Mouse (Mus musculus): Measurements from ENCODE around the gene Cd274.
"Not testable (repeated sequence)": the region's sequence is repeated elsewhere in the genome, so short reads cannot be mapped to it uniquely, and the experiment has no call there.

The Cd274 gene

DNA sequence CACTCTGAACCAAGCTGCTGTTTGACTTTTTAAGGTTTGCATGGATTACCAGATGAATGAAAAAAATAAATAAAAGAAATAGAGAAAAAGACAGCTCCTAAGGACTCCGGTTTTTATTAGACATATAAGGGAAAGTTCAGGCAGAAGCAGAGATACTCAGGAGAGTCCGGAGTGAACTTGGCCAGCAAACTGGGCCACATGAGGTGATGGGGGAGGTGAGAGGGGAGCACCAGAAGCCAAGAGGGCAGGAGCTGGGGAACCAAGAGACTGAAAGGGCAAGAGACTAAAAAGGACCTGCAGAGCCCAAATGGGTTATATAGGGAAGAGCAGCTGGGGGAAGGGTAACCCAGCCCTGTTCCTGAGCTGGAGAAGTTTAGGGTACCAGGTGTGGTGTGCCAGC is 27.5 kb downstream of the Cd274 start:
- no peak for DNase-seq (ENCODE audit: low spot score)

DNA sequence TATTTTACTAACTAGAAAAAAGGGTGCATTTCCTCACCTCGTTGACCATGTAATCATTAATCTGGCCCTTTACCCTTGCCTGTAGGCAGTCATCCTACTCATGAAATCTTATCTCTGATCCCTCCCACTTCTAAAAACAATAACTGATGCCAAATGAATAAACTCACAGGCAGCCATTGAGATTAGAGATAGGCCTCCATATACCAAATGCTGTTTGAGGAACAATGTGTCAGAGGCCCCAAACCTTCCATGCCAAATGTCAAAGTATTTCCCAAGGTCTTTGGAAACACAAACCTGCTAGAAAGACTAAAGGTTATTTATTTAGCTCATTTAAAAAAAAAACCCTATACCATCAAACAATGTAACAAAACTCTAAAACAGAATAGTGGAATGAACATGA is 29.1 kb downstream of the Cd274 start:
- no peak for DNase-seq (ENCODE audit: low spot score)

GRCm38 (mm10) chr19:29399786-29400185 is 32.5 kb downstream of the Cd274 start:
- no peak for DNase-seq (ENCODE audit: low spot score)

GRCm38 (mm10) chr19:29400466-29400865 is 33.2 kb downstream of the Cd274 start:
- DNase-seq (ENCODE audit: low spot score), result no peak

GRCm38 (mm10) chr19:29402621-29403020 is 35.4 kb downstream of the Cd274 start:
- no peak for DNase-seq (ENCODE audit: low spot score)

- DNase-seq (ENCODE audit: low spot score), result no peak
These were observed 36.0 kb downstream of the Cd274 start for GRCm38 (mm10) chr19:29403251-29403650.

DNA sequence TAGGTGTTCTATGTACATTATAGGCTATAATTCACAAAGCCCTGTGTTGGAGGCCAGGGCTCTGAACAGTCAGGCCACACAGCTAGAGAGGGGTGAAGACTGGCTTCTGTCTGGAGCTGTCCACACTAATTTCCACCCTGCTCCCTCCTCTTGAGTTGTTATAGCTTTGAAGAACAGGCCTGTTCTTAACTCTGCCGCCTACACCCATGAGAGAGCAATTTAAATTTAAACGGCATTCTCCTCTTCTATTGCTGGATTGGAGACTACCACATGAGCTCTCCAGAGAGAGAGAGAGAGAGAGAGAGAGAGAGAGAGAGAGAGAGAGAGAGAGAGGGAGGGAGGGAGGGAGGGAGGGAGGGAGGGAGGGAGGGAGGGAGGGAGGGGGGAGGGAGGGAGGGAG is 38.1 kb downstream of the Cd274 start:
- DNase-seq (ENCODE audit: low spot score), result no peak

GRCm38 (mm10) chr19:29406042-29407017 is 39.1 kb downstream of the Cd274 start:
- DNase-seq (ENCODE audit: low spot score), result no peak

DNA sequence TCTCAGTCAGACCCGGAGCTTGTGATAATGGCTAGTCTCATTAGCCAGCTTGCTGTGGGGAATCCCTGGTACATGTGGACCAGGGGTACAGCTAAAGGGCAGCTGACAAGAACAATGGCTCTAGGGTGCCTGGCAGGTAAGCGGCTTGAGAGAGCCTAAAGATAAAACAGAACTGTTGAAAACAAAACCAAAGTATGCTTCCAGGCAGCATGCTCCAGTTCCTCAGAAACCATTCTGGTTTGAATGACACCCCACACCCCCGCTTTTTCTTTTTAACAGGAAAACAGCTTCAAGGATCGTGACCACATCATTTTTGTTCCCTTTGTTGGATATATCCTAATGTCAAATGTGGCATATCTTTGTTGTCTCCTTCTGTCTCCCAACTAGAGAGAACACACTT is 43.4 kb downstream of the Cd274 start, which contains the start of gene Pdcd1lg2:
Pdcd1lg2 (plus strand) TSS at position 301 of the 400 bp plus-strand sequence.
- no peak for DNase-seq (ENCODE audit: low spot score)

DNA sequence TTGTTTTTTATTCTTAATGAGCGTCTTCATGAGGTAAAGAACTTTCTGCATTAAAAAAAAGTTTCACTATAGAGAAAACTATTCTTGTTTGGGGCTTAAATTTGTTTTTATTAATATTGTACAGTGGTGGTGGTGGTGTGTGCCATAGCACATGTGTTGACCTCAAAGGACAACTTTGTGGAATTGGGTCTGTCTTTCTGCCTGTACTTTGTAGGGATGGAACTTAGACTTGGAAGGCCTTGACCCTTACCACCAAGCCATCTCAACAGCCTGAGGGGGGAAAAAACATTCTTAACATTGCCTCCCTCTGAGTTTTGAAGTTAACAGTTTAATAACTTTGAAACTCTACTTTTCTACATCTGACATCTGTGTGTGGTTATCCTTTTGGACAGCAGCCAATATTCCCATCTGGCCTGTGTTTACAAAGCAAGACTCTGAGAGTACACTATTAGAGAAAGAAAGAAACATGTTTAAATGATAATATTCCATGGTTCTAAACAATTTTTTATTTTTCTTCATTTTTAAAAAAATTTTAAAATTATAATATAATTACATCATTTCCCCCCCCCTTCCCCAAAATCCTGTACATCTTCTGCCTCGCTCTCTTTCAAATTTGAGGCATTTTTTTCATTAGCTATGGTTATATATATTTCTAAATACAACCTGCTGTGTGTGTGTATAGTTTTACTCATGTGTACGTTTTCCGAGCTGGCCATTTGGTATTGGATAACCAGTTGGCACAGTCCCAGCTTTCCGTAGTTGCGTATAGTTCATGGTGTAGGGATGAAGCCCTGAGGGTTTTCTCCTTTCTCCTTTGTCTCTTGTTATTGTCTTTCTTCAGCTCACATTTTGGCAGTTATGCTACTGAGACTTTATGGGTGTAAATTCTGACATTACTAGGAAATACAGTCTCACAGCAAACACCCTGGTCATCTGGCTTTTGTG is 45.5 kb downstream of the Cd274 start:
- DNase-seq (ENCODE audit: low spot score), result no peak

DNA sequence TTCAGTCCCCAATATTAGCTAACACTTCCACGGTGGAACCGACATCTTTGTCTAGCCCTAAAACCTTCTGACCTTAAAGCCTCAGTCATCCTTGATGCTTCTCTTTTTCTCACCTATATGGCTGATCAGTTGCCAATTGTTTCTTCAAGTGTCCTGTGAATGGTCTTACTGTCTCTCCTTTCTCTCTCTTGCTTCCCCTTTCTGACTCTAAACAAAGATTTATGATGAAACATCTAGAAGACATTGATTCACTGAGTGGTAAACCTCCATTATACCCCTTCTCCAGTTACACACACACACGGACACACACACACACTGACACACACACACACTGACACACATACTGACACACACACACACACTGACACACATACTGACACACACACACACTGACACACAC is 47.3 kb downstream of the Cd274 start:
- no peak for DNase-seq (ENCODE audit: low spot score)

- not testable (repeated sequence) for DNase-seq (ENCODE audit: low spot score)
These were observed 47.7 kb downstream of the Cd274 start for GRCm38 (mm10) chr19:29414917-29415316.

DNA sequence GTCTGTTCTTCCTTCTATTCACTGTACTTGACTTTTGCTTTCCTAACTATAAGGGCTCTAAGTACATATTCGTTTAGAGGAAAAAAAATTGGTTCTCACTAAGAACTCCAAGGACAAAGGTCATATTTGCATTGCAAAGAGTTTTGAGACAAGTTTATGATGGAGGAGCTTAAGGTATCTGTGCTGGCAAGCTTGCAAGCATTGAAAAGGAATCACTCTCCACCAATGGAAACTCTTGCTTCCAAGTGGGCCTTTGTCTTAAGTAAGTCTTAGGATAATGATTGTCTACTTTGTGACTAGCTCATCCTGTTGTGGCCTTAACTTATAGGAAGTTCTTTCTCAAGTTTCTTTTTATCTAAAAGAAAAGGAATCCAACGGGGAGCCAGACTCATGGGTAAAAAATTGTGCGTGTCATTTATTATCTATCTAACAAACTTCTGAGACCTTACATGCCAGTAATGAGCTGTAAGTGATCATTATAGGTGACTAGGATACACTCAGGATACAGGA is 49.2 kb downstream of the Cd274 start:
- no peak for DNase-seq (ENCODE audit: low spot score)

- DNase-seq (ENCODE audit: low spot score), result no peak
These were observed 49.9 kb downstream of the Cd274 start for GRCm38 (mm10) chr19:29417188-29417587.

DNA sequence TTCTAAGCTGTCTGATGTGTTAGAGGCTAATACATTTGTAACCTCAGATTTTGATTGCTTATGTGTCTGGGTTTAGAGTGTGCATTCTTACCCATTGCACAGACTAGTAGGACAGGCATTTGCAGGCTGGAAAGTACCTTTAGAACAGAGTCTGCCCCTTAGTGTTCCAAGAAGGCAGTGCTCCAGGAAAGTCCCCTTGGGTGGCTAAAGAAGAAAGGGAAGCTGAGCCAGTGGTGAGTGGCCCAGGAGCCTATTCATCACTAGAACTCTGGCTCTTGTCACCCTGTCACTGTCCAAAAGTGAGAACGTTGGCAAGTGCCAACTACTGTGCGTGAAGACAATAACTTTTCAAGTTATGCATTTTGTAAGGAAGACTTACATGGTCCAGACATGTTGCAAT is 50.6 kb downstream of the Cd274 start:
- no peak for DNase-seq (ENCODE audit: low spot score)

GRCm38 (mm10) chr19:29418661-29419115 is 51.4 kb downstream of the Cd274 start:
- peak; percentile 52 for DNase-seq (ENCODE audit: low spot score)

DNA sequence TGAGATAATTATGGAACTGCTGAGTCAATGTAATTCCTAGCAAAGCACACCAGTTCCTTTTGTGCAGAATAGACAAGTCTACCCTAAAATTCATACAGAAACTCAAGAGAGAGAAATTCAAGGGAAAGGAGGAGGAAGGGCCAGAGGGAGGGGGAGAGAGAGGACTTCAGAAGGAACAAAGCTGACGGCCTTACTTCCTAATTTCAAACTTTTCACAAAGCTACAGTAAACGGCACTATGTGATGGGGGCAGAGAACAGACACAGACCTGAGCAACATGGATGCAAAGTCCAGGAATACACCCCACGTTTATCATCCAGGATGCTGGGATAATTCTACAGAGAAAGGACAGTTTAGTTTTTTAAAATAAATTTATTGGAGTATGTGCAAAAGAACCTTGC is 52.3 kb downstream of the Cd274 start:
- DNase-seq (ENCODE audit: low spot score), result no peak

- no peak for DNase-seq (ENCODE audit: low spot score)
These were observed 52.7 kb downstream of the Cd274 start for GRCm38 (mm10) chr19:29419946-29420345.

GRCm38 (mm10) chr19:29420397-29420796 is 53.1 kb downstream of the Cd274 start:
- DNase-seq (ENCODE audit: low spot score), result no peak

DNA sequence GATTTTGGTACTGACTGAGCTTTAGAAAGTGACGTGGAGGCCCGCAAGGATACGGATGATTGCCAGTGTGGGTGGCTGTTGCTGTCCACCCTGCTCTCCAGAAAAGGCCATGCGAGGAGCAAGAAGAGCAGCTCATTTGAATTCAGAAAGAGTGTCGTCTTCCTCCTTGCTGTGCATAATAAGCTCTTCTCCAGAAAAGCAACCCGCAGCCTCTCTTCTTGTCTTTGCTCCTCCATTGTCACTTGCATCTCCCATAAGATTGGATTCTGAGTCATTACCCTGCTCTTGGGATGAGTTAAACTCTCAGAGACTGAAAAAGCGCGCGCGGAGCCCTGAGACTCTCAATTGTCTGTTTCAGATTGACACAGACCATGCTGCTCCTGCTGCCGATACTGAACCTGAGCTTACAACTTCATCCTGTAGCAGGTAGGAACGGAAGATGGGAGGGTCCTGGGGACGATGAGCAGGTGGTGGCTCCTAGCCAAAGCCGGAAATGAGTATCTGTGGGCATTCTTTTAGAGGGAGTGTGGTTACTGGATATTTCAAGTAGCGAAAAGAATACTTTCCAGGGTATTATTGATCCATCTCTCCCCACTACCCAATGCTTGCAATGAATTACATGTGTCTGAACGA is 54.9 kb downstream of the Cd274 start:
- no peak for DNase-seq (ENCODE audit: low spot score)

DNA sequence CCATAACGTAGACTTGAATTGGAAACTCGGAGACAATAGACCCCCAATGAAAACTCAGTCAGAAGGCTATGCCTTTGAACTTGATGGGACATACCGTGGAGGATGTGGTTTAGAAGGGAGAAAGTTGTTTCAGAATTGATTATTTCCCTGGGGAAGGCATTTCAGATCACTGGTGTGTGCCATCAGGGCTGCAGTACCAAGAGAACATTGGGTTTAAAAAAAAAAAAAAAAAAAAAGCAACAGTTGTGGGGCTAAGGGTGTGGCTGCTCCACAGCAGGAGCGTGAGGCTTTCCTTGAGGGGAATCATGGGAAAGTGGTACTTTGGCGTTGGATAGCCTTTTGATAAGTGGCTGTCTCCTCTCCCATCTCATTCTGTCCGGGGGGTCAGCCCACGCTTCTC is 55.5 kb downstream of the Cd274 start:
- DNase-seq (ENCODE audit: low spot score), result no peak

DNA sequence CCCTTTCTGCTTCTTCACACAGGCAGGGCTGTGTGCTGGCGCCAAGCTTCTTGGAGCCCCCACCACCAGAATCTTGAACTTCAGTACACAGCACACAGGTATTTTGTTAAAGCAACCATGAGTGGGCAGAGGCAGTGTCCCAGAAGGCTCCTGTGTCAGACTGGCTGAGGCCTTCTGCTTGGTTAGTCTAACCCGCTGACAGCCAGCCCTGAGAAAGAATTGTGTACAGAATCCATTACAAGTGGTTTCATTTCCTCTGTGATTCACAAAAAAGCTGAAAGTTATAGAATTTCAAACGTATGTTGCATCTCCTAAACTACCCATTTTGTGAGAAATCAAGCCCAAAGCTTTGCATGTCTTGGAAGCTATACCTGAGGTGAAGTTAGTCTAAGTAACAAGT is 63.3 kb downstream of the Cd274 start:
- DNase-seq (ENCODE audit: low spot score), result no peak

All from yolk sac, embryonic 10.5 days (tissue).